Mouse (Mus musculus): ENCODE results near the gene Il17rb. TPM values are rescaled to one million over a fixed set of nuclear protein-coding genes. Genes with fewer than 3 reads are reported as not detected.

Il17rb gene
- polyA plus RNA-seq (2012; rRNA removed; ENCODE audit: low replicate concordance) = 1.1 and 45.3 TPM in 2 replicates

GRCm38 (mm10) chr14:30008733-30009575, at the start of gene Il17rb, which contains the start of gene Chdh:
Gene Il17rb (minus strand): TSS chr14:30008896.
Gene Chdh (plus strand): TSS chr14:30009023.

GRCm38 (mm10) chr14:29978254-29979204, 30.2 kb downstream of the Il17rb start, which contains the start of gene Actr8:
Gene Actr8 (plus strand): TSS chr14:29978337.

GRCm38 (mm10) chr14:29968075-29968821, 40.4 kb downstream of the Il17rb start, which contains the start of gene Selenok:
Gene Selenok (plus strand): TSS chr14:29968308.

Other genes starting within 250 kb of the Il17rb start
- 44.0 and 57.1 TPM in 2 replicates for gene Selenok, start 40.6 kb downstream of the Il17rb start, polyA plus RNA-seq (2012; rRNA removed; ENCODE audit: low replicate concordance)
- 16.9 and 30.3 TPM in 2 replicates for gene Actr8, start 30.6 kb downstream of the Il17rb start, polyA plus RNA-seq (2012; rRNA removed; ENCODE audit: low replicate concordance)
- 12.6 and 58.2 TPM in 2 replicates for gene Chdh, start 127 bp upstream of the Il17rb start, polyA plus RNA-seq (2012; rRNA removed; ENCODE audit: low replicate concordance)

Data from subcutaneous adipose tissue, adult 2 months (tissue).